Mouse (Mus musculus) bone marrow macrophage, adult 2 months (primary cell): Measurements from ENCODE around the gene Tspan3.

ENCODE experiments used
- CTCF ChIP-seq: IDR thresholded peaks from 2 replicates; pipeline ENCODE4 v1.5.1; 2012; ENCODE audit warnings: low read depth, mild to moderate bottlenecking, low read length, moderate library complexity
- POLR2A ChIP-seq: IDR thresholded peaks from 2 replicates; pipeline ENCODE4 v1.6.1; 2012; ENCODE audit warnings: mild to moderate bottlenecking, low read depth, low read length, borderline replicate concordance

DNA sequence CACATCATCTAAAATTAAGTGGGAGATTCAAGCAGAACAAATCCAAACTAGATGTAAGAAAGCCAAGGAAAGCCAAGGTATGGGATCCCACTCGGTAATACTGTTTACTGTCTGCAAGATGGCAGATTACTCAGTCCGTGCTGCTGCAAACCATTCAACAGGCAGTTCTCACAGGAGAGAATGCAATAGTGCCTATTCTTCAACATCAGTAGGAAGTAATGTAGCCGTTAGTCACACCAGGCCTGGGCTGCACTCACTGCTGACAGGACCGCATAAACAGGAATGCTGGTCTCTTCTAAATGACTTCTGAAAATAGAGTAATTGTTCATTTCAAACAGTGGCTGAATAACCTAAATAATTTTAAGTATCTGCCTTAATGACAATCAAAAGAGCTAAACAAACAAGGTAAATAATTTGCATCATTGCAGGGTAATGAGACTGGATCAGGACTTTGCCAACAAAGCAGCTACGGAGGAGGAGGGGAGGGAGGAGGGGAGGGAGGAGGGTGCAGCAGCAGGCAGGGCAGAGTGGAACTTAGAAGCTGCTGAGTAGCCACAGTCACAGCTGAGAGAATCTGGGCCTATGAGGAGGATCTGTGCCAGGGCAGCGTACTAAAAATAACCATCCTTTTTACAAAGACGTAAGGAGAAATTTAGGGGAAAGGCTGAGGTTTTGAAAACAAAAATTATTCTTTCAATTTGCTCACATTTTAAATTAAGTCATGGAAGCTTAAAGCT, 13.4 kb downstream of the Tspan3 start:
- TF ChIP-seq POLR2A (no peak), CTCF (no peak)
